Mouse (Mus musculus) intestine, embryonic 14.5 days (tissue): ENCODE measurements at regions not wholly inside any gene's neighbourhood (a gene's known extent, or its start where the extent isn't known, plus 50 kb on each side); places are given as distances from the start of the nearest gene placed in this dataset.
A peak's percentile ranks its signal among the peaks of the same experiment; 100 is the strongest.

Source experiments
- ATAC-seq: fragments of 200-750 bp; cut with Nextera tagmentation; replicated peaks from 2 replicates; pipeline ENCODE4 v1.8.0; 2017; ENCODE audit warnings: low read depth, moderate number of reproducible peaks, moderate TSS enrichment, moderate library complexity; ENCODE audit not compliant: low FRiP score, low TSS enrichment
- DNase-seq: peaks from one replicate; pipeline ENCODE4 v3.0.0-alpha.2; 2018; ENCODE audit warnings: low spot score
- H3K27ac ChIP-seq: fragments of 300-500 bp; sonication (generic); 2 replicates; pipeline ENCODE4 v1.5.1; 2014; ENCODE audit warnings: low read depth, mild to moderate bottlenecking, control low read depth
- H3K27me3 ChIP-seq: fragments of 300-500 bp; sonication (generic); replicated peaks from 2 replicates; pipeline ENCODE4 v1.6.1; 2014; ENCODE audit warnings: low read length, control low read depth; ENCODE audit not compliant: control insufficient read depth, insufficient read depth
- H3K36me3 ChIP-seq: fragments of 300-500 bp; sonication (generic); 2 replicates; pipeline ENCODE4 v1.6.1; 2014; ENCODE audit warnings: low read length, control low read depth; ENCODE audit not compliant: control insufficient read depth, insufficient read depth
- H3K4me1 ChIP-seq: fragments of 300-500 bp; sonication (generic); replicated peaks from 2 replicates; pipeline ENCODE4 v1.6.1; 2014; ENCODE audit warnings: low read length, control low read depth, mixed read lengths; ENCODE audit not compliant: control insufficient read depth, insufficient read depth
- H3K4me2 ChIP-seq: fragments of 300-500 bp; sonication (generic); 2 replicates; pipeline ENCODE4 v1.6.1; 2014; ENCODE audit warnings: low read length
- H3K4me3 ChIP-seq: fragments of 300-500 bp; sonication (generic); 2 replicates; pipeline ENCODE4 v1.5.1; 2014; ENCODE audit warnings: low read depth, low read length, control low read depth, mixed read lengths
- H3K9ac ChIP-seq: fragments of 300-500 bp; sonication (generic); 2 replicates; pipeline ENCODE4 v1.6.1; 2014; ENCODE audit warnings: mild to moderate bottlenecking, low read length
- H3K9me3 ChIP-seq: fragments of 300-500 bp; sonication (generic); 2 replicates; pipeline ENCODE4 v1.6.1; 2016; ENCODE audit warnings: low read length, control low read depth; ENCODE audit not compliant: control insufficient read depth
- WGBS: fragments of 180-500 bp; shearing (Covaris S2); extraction: QIAGEN DNeasy Blood & Tissue Kit; methylation state at CpG from one replicate; pipeline ENCODE4 v1.1.7; 2014; 5-methylcytosine and 5-hydroxymethylcytosine counted together

DNA sequence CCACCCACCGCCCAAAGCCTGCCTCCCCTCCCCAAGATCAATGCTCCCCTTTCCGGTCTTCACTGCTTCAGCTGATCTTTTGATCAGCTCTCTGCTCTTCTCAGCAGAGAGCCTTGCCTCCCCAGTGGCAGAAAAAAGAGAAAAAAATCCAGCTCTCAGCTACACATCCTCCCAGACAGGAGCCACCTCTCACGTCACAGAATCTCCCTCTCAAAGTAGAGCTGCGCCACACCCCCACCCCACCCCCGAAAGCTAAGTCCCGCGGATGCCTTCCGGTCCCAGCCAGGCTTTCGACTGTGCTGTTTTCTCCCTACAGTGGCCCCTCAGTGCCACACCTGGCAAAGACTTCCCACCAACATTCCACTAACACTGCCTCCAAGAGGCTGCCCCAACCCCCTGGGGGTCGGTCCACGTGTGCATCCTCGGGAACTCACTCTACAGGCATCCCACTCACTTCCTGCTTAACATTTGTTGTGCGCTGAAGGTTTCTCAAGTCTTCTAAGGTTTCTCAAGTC, 99.4 kb downstream of the Il20rb start:
- Histone ChIP-seq H3K4me1 (no peaks in the 10 kb centered on the region), H3K4me3 (no peak overlapping the region), H3K9me3 (no peaks in the 10 kb centered on the region), H3K27me3 (no peaks in the 10 kb centered on the region), H3K9ac (no peak overlapping the region), H3K4me2 (no peak overlapping the region), H3K36me3 (no peaks in the 10 kb centered on the region), H3K27ac (no peak overlapping the region)
- ATAC-seq (no peak), DNase-seq (no peak)
- 21% methylated on average over 13 of the region's 13 CpGs for WGBS

DNA sequence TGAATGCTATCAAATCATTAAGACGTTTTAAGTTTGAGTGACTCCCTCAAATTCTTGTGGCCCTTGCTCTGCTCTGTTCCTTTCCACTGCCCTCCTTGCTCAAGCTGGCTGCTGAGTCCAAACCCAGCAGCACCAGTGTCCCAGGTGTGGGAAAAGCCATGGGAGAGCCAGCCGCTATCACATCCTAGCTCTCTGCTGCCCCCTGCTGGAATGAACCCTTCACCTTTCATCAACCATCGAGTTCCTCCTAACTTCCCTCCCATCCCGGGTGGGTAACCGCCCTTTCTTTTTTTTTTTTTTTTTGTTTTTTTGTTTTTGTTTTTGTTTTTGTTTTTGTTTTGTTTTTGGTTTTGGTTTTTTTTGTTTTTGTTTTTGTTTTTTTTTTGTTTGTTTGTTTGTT, 104.1 kb downstream of the Il20rb start:
- Histone ChIP-seq H3K9me3 (no peaks in the 10 kb centered on the region), H3K27ac (no peak overlapping the region), H3K27me3 (no peaks in the 10 kb centered on the region), H3K36me3 (no peaks in the 10 kb centered on the region), H3K9ac (no peak overlapping the region), H3K4me3 (no peak overlapping the region), H3K4me1 (no peaks in the 10 kb centered on the region), H3K4me2 (no peak overlapping the region)
- WGBS: 54% methylated on average over 5 of the region's 5 CpGs
- ATAC-seq (no peak), DNase-seq (peak; percentile 64)

DNA sequence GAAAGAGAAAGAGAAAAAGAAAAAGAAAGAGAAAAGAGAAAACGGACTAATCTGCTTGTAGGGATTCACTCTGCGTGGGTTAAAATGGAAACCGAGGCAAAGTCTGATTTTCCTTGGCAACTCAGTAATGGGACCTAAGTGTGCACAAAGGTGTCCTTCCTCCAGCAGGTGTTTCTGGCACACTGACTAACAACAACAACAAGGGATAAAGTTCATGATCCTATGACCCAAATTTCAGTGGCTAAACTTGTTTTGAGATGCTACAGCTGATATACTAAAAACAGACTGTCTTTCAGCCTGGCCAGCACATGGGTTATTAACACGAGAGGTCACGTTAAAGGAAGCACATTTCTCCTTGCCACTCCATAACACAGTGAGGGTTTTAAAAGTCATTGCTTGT, 116.7 kb downstream of the Il20rb start:
- no peak overlapping the region for H3K4me2 ChIP-seq
- no peak overlapping the region for H3K4me3 ChIP-seq
- WGBS: 81% methylated on average over 5 of the region's 5 CpGs
- DNase-seq (no peak), ATAC-seq (no peak)
- H3K27ac ChIP-seq: no peak overlapping the region
- H3K9ac ChIP-seq: no peak overlapping the region
- H3K4me1 ChIP-seq: no peaks in the 10 kb centered on the region
- H3K9me3 ChIP-seq: no peaks in the 10 kb centered on the region
- no peaks in the 10 kb centered on the region for H3K27me3 ChIP-seq
- no peaks in the 10 kb centered on the region for H3K36me3 ChIP-seq

DNA sequence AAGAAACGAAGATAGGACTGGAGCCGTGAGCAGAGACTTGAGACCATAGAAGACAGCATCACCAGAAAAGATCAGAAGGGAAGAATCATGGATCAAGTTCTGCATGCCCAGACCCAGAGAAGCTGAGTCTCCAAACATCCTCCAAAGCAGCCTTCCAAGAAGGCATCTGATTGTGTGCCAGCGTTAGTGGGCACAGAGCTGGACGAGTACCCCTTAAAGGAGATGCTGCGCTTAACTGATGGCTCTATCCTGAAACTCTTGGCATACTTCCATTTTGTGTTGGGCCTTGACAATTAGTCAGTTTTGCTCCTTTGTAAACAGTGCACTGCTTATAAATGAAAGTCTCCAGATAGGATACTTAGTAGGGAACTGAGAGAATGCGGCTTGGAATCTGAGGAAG, 119.8 kb downstream of the Il20rb start:
- no peak overlapping the region for H3K9ac ChIP-seq
- 68% methylated on average over 6 of the region's 6 CpGs for WGBS
- ATAC-seq (no peak), DNase-seq (no peak)
- no peak overlapping the region for H3K4me3 ChIP-seq
- H3K9me3 ChIP-seq: no peaks in the 10 kb centered on the region
- H3K4me2 ChIP-seq: no peak overlapping the region
- H3K27ac ChIP-seq: no peak overlapping the region
- no peaks in the 10 kb centered on the region for H3K36me3 ChIP-seq
- no peaks in the 10 kb centered on the region for H3K27me3 ChIP-seq
- no peaks in the 10 kb centered on the region for H3K4me1 ChIP-seq

DNA sequence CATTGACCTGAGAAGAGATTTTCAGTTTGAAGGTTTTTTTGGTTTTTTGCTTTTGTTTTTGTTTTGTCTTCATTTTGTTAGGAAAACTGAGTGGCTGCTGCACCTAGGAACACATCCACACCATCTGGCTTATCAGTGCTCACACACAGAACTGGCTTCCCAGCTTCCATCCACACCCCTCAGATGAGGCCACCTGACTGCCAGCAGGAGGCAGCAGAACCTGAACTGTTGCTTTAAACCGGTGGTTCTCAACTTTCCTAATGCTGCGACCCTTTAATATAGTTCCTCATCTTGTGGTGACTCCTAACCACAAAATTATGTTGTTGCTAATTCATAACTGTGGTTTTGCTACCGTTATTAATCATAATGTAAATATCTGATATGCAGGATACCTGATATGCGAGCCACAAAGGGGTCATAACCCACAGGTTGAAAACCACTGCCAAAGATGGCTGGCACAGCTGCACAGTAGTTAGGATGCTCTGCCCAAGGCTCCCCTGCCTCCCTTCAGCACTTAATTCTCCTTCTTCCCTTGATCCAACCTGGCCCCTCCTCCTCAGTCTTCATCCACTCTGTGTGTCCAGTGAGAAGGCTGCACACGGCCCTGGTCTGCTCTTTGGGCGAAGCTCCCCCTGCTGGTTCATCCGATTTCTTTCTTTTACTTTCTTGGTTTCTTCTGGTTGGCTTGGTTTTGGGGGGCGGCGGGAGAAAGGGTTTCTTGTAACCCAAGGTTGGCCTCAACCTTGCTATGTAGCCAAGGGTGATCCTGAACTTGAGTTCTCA, 126.5 kb downstream of the Il20rb start:
- no peak overlapping the region for H3K27ac ChIP-seq
- H3K4me3 ChIP-seq: no peak overlapping the region
- no peaks in the 10 kb centered on the region for H3K4me1 ChIP-seq
- 0 out of 2 replicates have a peak, but pooled peaks have one; percentile 27 for ATAC-seq
- H3K9ac ChIP-seq: no peak overlapping the region
- H3K9me3 ChIP-seq: no peaks in the 10 kb centered on the region
- no peaks in the 10 kb centered on the region for H3K27me3 ChIP-seq
- no peak overlapping the region for H3K4me2 ChIP-seq
- DNase-seq: peak; percentile 57
- H3K36me3 ChIP-seq: no peaks in the 10 kb centered on the region
- 71% methylated on average over 9 of the region's 9 CpGs for WGBS

DNA sequence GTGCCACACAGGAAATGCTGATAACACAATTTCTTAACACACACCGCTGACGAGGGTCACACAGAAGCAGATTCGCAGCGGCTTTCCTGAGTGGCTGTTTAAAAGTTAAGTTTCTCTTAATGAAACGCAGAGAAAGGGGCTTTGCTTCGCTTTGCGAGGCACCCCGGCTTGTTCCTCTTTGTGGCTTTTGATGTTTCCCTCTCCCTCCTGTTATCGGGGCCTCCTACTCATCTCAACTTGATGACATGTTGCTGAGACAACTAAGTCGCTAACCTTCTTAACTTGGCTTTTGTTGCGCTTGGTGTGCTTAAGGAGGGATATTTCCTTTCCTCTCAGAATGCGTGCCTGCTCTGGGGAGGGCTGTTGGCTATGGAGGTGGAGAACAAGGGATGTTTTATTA, 129.0 kb downstream of the Il20rb start:
- no peak overlapping the region for H3K4me3 ChIP-seq
- no peaks in the 10 kb centered on the region for H3K27me3 ChIP-seq
- WGBS: 70% methylated on average over 12 of the region's 12 CpGs
- H3K9ac ChIP-seq: no peak overlapping the region
- no peak for ATAC-seq
- H3K4me1 ChIP-seq: no peaks in the 10 kb centered on the region
- no peaks in the 10 kb centered on the region for H3K36me3 ChIP-seq
- no peak overlapping the region for H3K27ac ChIP-seq
- H3K9me3 ChIP-seq: no peaks in the 10 kb centered on the region
- DNase-seq: no peak
- no peak overlapping the region for H3K4me2 ChIP-seq

DNA sequence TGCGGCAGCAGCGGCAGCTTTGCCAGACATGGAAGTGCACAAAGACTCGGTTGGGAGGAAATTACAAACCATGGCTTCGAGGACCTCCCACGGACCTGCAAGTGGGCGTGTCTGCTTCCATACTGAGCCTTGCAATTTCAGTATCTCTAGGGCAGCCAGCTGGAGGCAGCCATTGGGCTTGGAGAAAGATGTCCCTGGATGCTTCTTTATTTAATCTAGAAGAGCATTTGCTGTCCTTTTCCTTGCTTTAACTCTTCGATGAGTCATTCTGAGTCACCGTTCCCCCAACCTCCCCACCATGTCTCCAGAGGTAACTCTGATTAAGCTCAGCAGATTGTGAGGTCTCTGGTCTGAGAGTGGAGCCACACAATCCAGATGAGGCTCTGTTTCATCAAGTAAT, 145.8 kb downstream of the Il20rb start:
- DNase-seq (no peak), ATAC-seq (no peak)
- no peaks in the 10 kb centered on the region for H3K9me3 ChIP-seq
- no peak overlapping the region for H3K9ac ChIP-seq
- no peaks in the 10 kb centered on the region for H3K36me3 ChIP-seq
- H3K4me3 ChIP-seq: no peak overlapping the region
- no peak overlapping the region for H3K4me2 ChIP-seq
- H3K27me3 ChIP-seq: no peaks in the 10 kb centered on the region
- no peaks in the 10 kb centered on the region for H3K4me1 ChIP-seq
- H3K27ac ChIP-seq: no peak overlapping the region
- WGBS: 82% methylated on average over 8 of the region's 8 CpGs

DNA sequence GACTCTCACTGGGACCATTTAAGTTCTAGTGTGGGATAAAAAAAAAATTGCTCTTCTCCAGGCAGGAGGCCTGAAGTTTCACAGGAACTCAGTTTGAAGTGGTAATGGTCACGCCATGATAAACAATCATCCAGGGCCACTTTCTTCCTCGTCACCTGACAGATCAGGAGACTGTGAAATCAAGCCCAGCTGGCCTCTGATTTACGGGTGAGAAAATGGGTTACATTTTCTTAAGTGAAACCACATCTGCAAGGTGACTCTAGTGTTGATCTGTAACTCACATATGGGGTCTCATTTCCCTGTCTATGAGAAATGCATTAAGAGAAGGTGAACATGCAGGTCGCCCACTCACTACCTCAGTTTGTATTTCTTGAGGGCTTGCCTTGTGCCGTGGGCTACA, 178.8 kb downstream of the Il20rb start:
- ATAC-seq: no peak
- H3K27ac ChIP-seq: no peak overlapping the region
- no peaks in the 10 kb centered on the region for H3K27me3 ChIP-seq
- H3K4me3 ChIP-seq: no peak overlapping the region
- WGBS: 54% methylated on average over 5 of the region's 5 CpGs
- no peak overlapping the region for H3K4me2 ChIP-seq
- no peak for DNase-seq
- no peaks in the 10 kb centered on the region for H3K36me3 ChIP-seq
- no peak overlapping the region for H3K9ac ChIP-seq
- no peaks in the 10 kb centered on the region for H3K4me1 ChIP-seq
- no peaks in the 10 kb centered on the region for H3K9me3 ChIP-seq

DNA sequence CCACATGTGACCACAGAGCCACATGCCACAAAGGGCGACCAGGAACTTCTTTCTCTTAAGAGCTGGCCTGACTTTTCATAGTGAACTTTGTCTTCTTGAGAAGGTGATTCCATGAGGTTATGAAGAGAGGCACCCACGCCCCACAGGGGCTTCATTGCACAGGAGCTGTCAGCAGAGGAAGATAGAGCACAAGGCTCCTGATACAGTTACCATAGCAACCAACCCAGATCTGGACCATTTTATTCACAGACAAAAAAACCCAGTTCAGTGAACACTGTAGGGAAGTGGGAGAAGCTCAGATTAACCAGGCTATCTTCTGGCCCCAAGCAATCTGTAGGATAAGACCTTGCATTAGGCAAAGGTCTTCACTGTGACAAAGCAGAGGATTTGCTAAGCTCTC, 179.2 kb downstream of the Il20rb start:
- no peaks in the 10 kb centered on the region for H3K9me3 ChIP-seq
- H3K27me3 ChIP-seq: no peaks in the 10 kb centered on the region
- H3K4me1 ChIP-seq: no peaks in the 10 kb centered on the region
- H3K27ac ChIP-seq: no peak overlapping the region
- no peak overlapping the region for H3K4me3 ChIP-seq
- H3K9ac ChIP-seq: no peak overlapping the region
- WGBS: 57% methylated on average over 2 of the region's 2 CpGs
- no peaks in the 10 kb centered on the region for H3K36me3 ChIP-seq
- ATAC-seq (no peak), DNase-seq (no peak)
- no peak overlapping the region for H3K4me2 ChIP-seq
